In genomic region chr17:68158172-68158651, GRCm38 (mm10) we compare ENCODE assay signal across 8 mouse cellular contexts.
DNase-seq lines count a peak whose midpoint lies in the region; ATAC-seq and TF ChIP-seq lines count a peak whose summit lies in the region.
"Had no signal": no experiment of that assay in that cellular context is flagged by ENCODE, and none has a peak within 500 bp of the region (broad histone marks: within the 10 kb centered on the region; RNA-seq: fewer than 3 reads in every experiment).

No protein-coding gene starts in this region.

- peak overlapping the region; percentile 58 for H3K27ac ChIP-seq in limb, embryonic 14.5 days (replicated peaks; ENCODE audit: low read depth, low read length)
- no peak overlapping the region for H3K27ac ChIP-seq in left cerebral cortex, adult 2 months
- H3K27ac ChIP-seq: liver, embryonic 13.5 days had no signal

- no peak for TF ChIP-seq CTCF in left cerebral cortex, adult 2 months (IDR thresholded peaks at IDR 0.05)

- no peak overlapping the region for H3K9ac ChIP-seq in limb, embryonic 14.5 days (ENCODE audit: low read depth, low read length, severe bottlenecking)
- H3K9ac ChIP-seq: liver, embryonic 13.5 days had no signal

- no peaks in the 10 kb centered on the region for H3K36me3 ChIP-seq in limb, embryonic 14.5 days (ENCODE audit: control insufficient read depth, insufficient read depth, low read length)
- H3K36me3 ChIP-seq: liver, embryonic 13.5 days had no signal

- peaks cover 20% of the 10 kb centered on the region for H3K4me1 ChIP-seq in limb, embryonic 14.5 days (ENCODE audit: control insufficient read depth, insufficient read depth, low read length)
- H3K4me1 ChIP-seq: liver, embryonic 13.5 days had no signal

- intact Hi-C loops in left cerebral cortex, adult 2 months (cut with DNase I) = no loop called here

- no peaks in the 10 kb centered on the region for H3K9me3 ChIP-seq in limb, embryonic 14.5 days (ENCODE audit: control insufficient read depth, low read length)
- H3K9me3 ChIP-seq: liver, embryonic 13.5 days had no signal

- ATAC-seq in limb, embryonic 14.5 days (ENCODE audit: low FRiP score, low read depth) = no peak; the same call in 1 of the 2 replicates
- no peak for ATAC-seq in megakaryocyte-erythroid progenitor cell, adult 5-6 weeks (replicated peaks; ENCODE audit: low FRiP score, low TSS enrichment, poor library complexity, severe bottlenecking)

- peak; percentile 10 for DNase-seq in ovary, postnatal 36 days (ENCODE audit: low spot score)
- no peak for DNase-seq in ovary, adult 18-20 months (ENCODE audit: low spot score)
- peak; percentile 41 for DNase-seq in gastrocnemius, postnatal 25 days
- peak; percentile 42 for DNase-seq in limb, embryonic 14.5 days (ENCODE audit: low spot score)
- DNase-seq in left cerebral cortex, adult 2 months (ENCODE audit: extremely low spot score in 1 of 2, low spot score in 2 of 2) = no peak
- DNase-seq in right cerebral cortex, adult 18-20 months = no peak
- DNase-seq: liver, embryonic 13.5 days had no signal

- H3K4me3 ChIP-seq in limb, embryonic 14.5 days (replicated peaks; ENCODE audit: low read length) = no peak overlapping the region
- H3K4me3 ChIP-seq in left cerebral cortex, adult 2 months = no peak overlapping the region
- H3K4me3 ChIP-seq: liver, embryonic 13.5 days had no signal

- WGBS in limb, embryonic 14.5 days = 70% methylated on average over 13 of the region's 13 CpGs

- H3K27me3 ChIP-seq in limb, embryonic 14.5 days (ENCODE audit: control insufficient read depth, insufficient read depth, low read length) = no peaks in the 10 kb centered on the region
- H3K27me3 ChIP-seq: liver, embryonic 13.5 days had no signal

- no peak overlapping the region for H3K4me2 ChIP-seq in limb, embryonic 14.5 days (replicated peaks; ENCODE audit: low read depth, low read length, severe bottlenecking)
- H3K4me2 ChIP-seq: liver, embryonic 13.5 days had no signal

- TF ChIP-seq POLR2A in limb, embryonic 14.5 days (IDR thresholded peaks at IDR 0.05; ENCODE audit: borderline replicate concordance, extremely low read depth, insufficient read depth, insufficient read length) = no peak

Comparison
In these comparisons a context has a peak if more than half of its experiments do, and no peak if none do; other contexts are left out.
1. DNase-seq: peak in ovary, postnatal 36 days (single experiment), gastrocnemius, postnatal 25 days (single experiment) and limb, embryonic 14.5 days (single experiment); none in ovary, adult 18-20 months (single experiment), left cerebral cortex, adult 2 months (0 of 2) and right cerebral cortex, adult 18-20 months (single experiment).